8 mouse cellular contexts compared by ENCODE assay signal in genomic region chrX:75764135-75764793, GRCm38 (mm10).
DNase-seq lines count a peak whose midpoint lies in the region; ATAC-seq and TF ChIP-seq lines count a peak whose summit lies in the region.

No protein-coding gene starts in this region.

- DNase-seq in B cell, adult 2 months: peak; percentile 14 to 16
- peak; percentile 66 to 75 for DNase-seq in adrenal gland, postnatal 36 days
- peak; percentile 90 for DNase-seq in embryonic facial prominence, embryonic 14.5 days (ENCODE audit: low spot score)
- DNase-seq in heart, adult 8-10 months (ENCODE audit: low spot score): peak; percentile 60
- peak; percentile 75 for DNase-seq in kidney, adult 2 months

- H3K27ac ChIP-seq in embryonic facial prominence, embryonic 14.5 days (replicated peaks; ENCODE audit: low read depth, low read length): peak overlapping the region; percentile 92
- H3K27ac ChIP-seq in kidney, adult 2 months (ENCODE audit: insufficient read depth, low read depth, low read length): peak overlapping the region; percentile 88; the same call in 1 of the 2 replicates
- H3K27ac ChIP-seq in limb, embryonic 12.5 days: peak overlapping the region; percentile 89
- peak overlapping the region; percentile 87 for H3K27ac ChIP-seq in midbrain, embryonic 13.5 days
- H3K27ac ChIP-seq in stomach, embryonic 14.5 days (ENCODE audit: low read length): peak overlapping the region; percentile 88

- ATAC-seq in embryonic facial prominence, embryonic 14.5 days (ENCODE audit: low read depth): peak; percentile 98
- ATAC-seq in limb, embryonic 12.5 days (ENCODE audit: insufficient number of reproducible peaks, insufficient read depth, low FRiP score, low TSS enrichment, low read depth): peak; percentile 89
- ATAC-seq in midbrain, embryonic 13.5 days: peak; percentile 98
- ATAC-seq in stomach, embryonic 14.5 days (ENCODE audit: insufficient number of reproducible peaks, insufficient read depth, low FRiP score, low read depth): peak; percentile 91

- peak overlapping the region; percentile 57 for H3K9ac ChIP-seq in embryonic facial prominence, embryonic 14.5 days (ENCODE audit: low read depth, low read length)
- H3K9ac ChIP-seq in limb, embryonic 12.5 days (replicated peaks): peak overlapping the region; percentile 63
- peak overlapping the region; percentile 66 for H3K9ac ChIP-seq in midbrain, embryonic 13.5 days (replicated peaks)
- H3K9ac ChIP-seq in stomach, embryonic 14.5 days (replicated peaks; ENCODE audit: low read depth, low read length): peak overlapping the region; percentile 12

- H3K4me2 ChIP-seq in embryonic facial prominence, embryonic 14.5 days (ENCODE audit: low read depth, low read length): peak overlapping the region; percentile 59
- peak overlapping the region; percentile 58 for H3K4me2 ChIP-seq in limb, embryonic 12.5 days
- peak overlapping the region; percentile 63 for H3K4me2 ChIP-seq in midbrain, embryonic 13.5 days (replicated peaks)
- peak overlapping the region; percentile 52 for H3K4me2 ChIP-seq in stomach, embryonic 14.5 days (replicated peaks; ENCODE audit: low read depth, low read length)

- WGBS in embryonic facial prominence, embryonic 14.5 days: 14% methylated on average over 18 of the region's 19 CpGs
- 1% methylated on average over 19 of the region's 19 CpGs for WGBS in kidney, adult 2 months
- 11% methylated on average over 19 of the region's 19 CpGs for WGBS in limb, embryonic 12.5 days
- WGBS in midbrain, embryonic 13.5 days: 11% methylated on average over 19 of the region's 19 CpGs
- WGBS in stomach, embryonic 14.5 days: 13% methylated on average over 19 of the region's 19 CpGs

- H3K36me3 ChIP-seq in embryonic facial prominence, embryonic 14.5 days (ENCODE audit: control insufficient read depth, insufficient read depth, low read length): no peaks in the 10 kb centered on the region
- no peaks in the 10 kb centered on the region for H3K36me3 ChIP-seq in kidney, adult 2 months (ENCODE audit: control insufficient read depth, insufficient read depth, low read length)
- H3K36me3 ChIP-seq in limb, embryonic 12.5 days: peaks cover 3% of the 10 kb centered on the region; the same call in 1 of the 2 replicates
- no peaks in the 10 kb centered on the region for H3K36me3 ChIP-seq in midbrain, embryonic 13.5 days
- no peaks in the 10 kb centered on the region for H3K36me3 ChIP-seq in stomach, embryonic 14.5 days (ENCODE audit: control insufficient read depth, insufficient read depth, low read length)

- H3K4me1 ChIP-seq in embryonic facial prominence, embryonic 14.5 days (ENCODE audit: control insufficient read depth, insufficient read depth, low read length): no peaks in the 10 kb centered on the region
- 0 out of 2 replicates have a peak, but pooled peaks cover 3% of the 10 kb centered on the region for H3K4me1 ChIP-seq in kidney, adult 2 months (ENCODE audit: control insufficient read depth, insufficient read depth, low read length)
- H3K4me1 ChIP-seq in limb, embryonic 12.5 days (replicated peaks): 0 out of 2 replicates have a peak, but pooled peaks cover 3% of the 10 kb centered on the region
- H3K4me1 ChIP-seq in midbrain, embryonic 13.5 days (replicated peaks): peaks cover 18% of the 10 kb centered on the region
- H3K4me1 ChIP-seq in stomach, embryonic 14.5 days (ENCODE audit: control insufficient read depth, insufficient read depth, low read length): no peaks in the 10 kb centered on the region

- H3K9me3 ChIP-seq in embryonic facial prominence, embryonic 14.5 days (ENCODE audit: control insufficient read depth, low read length): no peaks in the 10 kb centered on the region
- H3K9me3 ChIP-seq in limb, embryonic 12.5 days: no peaks in the 10 kb centered on the region
- no peaks in the 10 kb centered on the region for H3K9me3 ChIP-seq in midbrain, embryonic 13.5 days
- H3K9me3 ChIP-seq in stomach, embryonic 14.5 days (ENCODE audit: control insufficient read depth, low read depth, low read length): no peaks in the 10 kb centered on the region

- H3K27me3 ChIP-seq in embryonic facial prominence, embryonic 14.5 days (replicated peaks; ENCODE audit: control insufficient read depth, insufficient read depth, low read length): 0 out of 2 replicates have a peak, but pooled peaks cover 2% of the 10 kb centered on the region
- H3K27me3 ChIP-seq in kidney, adult 2 months (replicated peaks; ENCODE audit: control insufficient read depth, insufficient read depth, low read length): no peaks in the 10 kb centered on the region
- H3K27me3 ChIP-seq in limb, embryonic 12.5 days: no peaks in the 10 kb centered on the region
- H3K27me3 ChIP-seq in midbrain, embryonic 13.5 days: no peaks in the 10 kb centered on the region
- no peaks in the 10 kb centered on the region for H3K27me3 ChIP-seq in stomach, embryonic 14.5 days (ENCODE audit: control insufficient read depth, insufficient read depth, low read length)

- peak; percentile 7 for TF ChIP-seq POLR2A in kidney, adult 2 months (IDR thresholded peaks at IDR 0.05; ENCODE audit: low read depth, low read length)

- peak overlapping the region; percentile 57 for H3K4me3 ChIP-seq in embryonic facial prominence, embryonic 14.5 days (ENCODE audit: low read depth, low read length)
- H3K4me3 ChIP-seq in kidney, adult 2 months (ENCODE audit: insufficient read depth, low read depth, low read length): peak overlapping the region; percentile 95
- peak overlapping the region; percentile 47 for H3K4me3 ChIP-seq in limb, embryonic 12.5 days (replicated peaks)
- peak overlapping the region; percentile 54 for H3K4me3 ChIP-seq in midbrain, embryonic 13.5 days (replicated peaks)
- H3K4me3 ChIP-seq in stomach, embryonic 14.5 days (ENCODE audit: low read depth, low read length): peak overlapping the region; percentile 46

- TF ChIP-seq CTCF in kidney, adult 2 months (conservative IDR thresholded peaks at IDR 0.05; ENCODE audit: insufficient read depth, insufficient read length, low read depth, low read length): 0 out of 2 replicates have a peak, but pooled peaks have one; percentile 2

Comparison
In these comparisons a context has a peak if more than half of its experiments do, and no peak if none do; other contexts are left out.
1. Peak in every context shown above with its lines: DNase-seq, ATAC-seq, H3K4me3 ChIP-seq and H3K27ac ChIP-seq.
2. DNase-seq: peak in every context shown above with its lines; median percentile 90 in embryonic facial prominence, embryonic 14.5 days; 75 in kidney, adult 2 months; 70 in adrenal gland, postnatal 36 days; 60 in heart, adult 8-10 months; 15 in B cell, adult 2 months.
3. H3K9ac ChIP-seq: peak in every context shown above with its lines; median percentile 66 in midbrain, embryonic 13.5 days; 63 in limb, embryonic 12.5 days; 57 in embryonic facial prominence, embryonic 14.5 days; 12 in stomach, embryonic 14.5 days.